Mouse (Mus musculus): ENCODE measurements around the gene Gm813.

Gm813 gene

GRCm38 (mm10) chr16:58604680-58605079 is 12.1 kb downstream of the Gm813 start:
- no peak for DNase-seq (ENCODE audit: extremely low spot score)

DNA sequence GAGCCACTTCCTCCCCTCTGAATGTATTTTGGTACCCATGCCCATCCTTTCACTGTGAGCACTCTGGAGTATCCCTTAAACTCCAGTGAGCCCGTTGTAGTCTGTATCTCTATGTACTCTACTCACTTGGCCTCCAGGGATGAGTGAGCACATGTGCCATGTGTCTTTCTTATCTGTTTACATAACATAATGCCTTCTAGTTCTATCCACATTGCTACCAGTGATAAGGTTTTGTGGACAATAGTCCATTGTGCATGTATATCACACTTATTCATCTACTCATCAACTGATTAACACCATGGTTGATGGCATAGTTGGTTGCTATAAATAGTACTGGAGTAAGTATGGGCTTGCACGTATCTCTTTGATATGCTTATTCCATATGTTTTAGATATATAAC is 12.9 kb downstream of the Gm813 start:
- no peak for DNase-seq (ENCODE audit: extremely low spot score)

DNA sequence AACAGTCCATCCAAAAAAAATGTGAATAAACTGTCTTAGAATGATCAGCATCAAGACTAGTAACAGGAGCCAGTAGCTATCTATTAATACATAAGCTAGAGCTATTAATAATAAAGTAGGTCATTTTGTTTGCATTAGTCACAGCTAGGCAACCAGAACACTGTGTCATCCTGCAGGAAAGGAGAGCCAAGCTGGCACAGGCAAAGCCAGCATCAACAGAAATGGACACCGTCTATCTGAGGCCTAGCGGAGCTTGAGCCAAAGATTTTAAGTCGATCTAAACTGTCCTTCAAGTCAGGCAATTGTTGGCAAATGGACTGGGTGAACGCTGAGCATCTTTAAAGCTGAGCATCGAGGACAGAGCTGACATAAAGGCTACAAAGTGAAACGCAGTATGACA is 15.9 kb downstream of the Gm813 start:
- no peak for DNase-seq (ENCODE audit: extremely low spot score)

- no peak for DNase-seq (ENCODE audit: extremely low spot score)
Measured at GRCm38 (mm10) chr16:58591299-58591698, 25.5 kb downstream of the Gm813 start.

DNA sequence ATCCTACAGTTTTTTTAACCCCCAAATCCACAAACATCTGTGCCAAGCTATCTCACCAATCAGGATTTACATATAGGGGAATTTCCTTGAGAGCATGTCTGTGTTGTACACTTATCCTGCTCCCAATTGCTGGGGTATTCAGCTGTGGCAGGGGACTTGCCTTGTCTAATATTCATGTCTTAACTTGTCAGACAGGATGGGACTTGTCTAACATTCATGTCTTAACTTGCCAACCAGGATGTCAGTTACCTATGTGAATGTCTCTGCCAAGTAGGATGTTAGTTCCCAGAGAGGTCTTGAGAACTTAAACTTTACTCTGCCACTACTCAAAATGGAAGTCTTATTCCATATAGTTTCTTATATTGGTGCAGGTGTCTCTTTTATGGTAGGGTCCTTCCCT is 27.3 kb downstream of the Gm813 start:
- DNase-seq (ENCODE audit: extremely low spot score) = no peak

DNA sequence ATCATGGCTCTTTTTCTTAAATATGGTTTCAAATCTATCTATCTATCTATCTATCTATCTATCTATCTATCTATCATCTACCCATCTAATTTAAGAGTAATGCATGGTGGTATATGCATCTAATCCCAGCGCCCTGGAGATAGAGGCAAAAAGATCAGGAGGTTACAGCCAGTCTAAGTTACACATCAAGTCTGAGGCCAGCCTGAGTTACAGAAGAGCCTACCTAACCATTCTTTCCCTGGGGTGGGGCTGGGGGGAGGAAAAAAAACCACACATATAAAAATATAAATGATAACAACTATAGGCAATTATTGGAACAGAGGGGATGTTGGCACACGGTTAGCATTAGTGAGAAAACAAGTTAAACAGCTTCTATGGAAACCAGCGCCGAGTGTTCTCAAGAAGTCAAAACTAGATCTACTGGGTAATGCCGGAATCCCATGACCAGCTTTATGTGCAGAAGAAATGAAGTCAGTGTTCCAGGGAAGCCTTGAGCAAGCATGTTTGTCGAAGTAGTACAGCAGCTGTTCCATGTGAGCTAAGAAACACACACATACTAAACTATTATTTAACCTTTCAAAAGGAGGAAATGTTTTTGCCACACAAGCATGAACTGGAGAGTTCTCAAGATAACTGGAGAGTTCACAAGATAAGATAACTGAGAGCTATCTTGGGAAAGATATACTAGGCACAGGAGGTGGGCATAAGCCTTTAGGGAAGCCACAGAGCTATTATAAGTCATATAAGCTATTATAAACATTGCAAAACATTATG is 42.6 kb downstream of the Gm813 start:
- no peak for DNase-seq (ENCODE audit: extremely low spot score)

DNA sequence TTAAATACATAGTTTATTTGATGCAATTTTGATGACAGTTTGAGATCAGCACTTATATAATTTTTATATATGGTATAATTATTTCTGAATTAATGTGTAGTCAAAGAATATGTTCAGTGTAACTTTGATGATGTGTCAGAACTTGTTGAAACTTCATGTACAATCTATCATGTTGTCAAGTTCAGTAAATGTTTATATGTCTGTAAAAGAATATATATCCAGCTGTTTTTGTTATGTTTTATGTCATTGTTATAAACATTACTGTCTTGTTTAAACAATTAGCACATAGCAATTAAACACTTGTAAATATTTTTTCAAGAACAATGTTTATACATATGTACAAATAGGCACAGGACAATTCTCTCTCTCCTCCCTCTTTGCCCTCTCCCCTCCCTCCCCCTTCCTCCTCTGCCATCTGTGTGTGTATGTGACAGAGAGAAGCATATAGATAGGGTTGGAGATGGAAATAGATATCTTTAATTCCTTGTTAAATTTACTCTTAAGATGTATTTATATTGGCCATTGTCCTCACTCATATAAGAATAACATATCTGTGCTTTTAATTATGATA is 46.0 kb downstream of the Gm813 start:
- DNase-seq (ENCODE audit: extremely low spot score) = no peak

Measured in embryo, embryonic 9.5 days (tissue).